Mouse (Mus musculus) heart, postnatal 0 days (tissue): ENCODE data around the gene Klrb1a. TPM values are rescaled to one million over a fixed set of nuclear protein-coding genes. Genes with fewer than 3 reads are reported as not detected.
A peak's percentile ranks its signal among the peaks of the same experiment; 100 is the strongest.

ENCODE experiments used
- ATAC-seq: fragments of 200-750 bp; cut with Nextera tagmentation; 2 replicates; pipeline ENCODE4 v1.8.0; 2017; ENCODE audit warnings: low read depth, moderate number of reproducible peaks, moderate library complexity; ENCODE audit not compliant: insufficient read depth
- DNase-seq: peaks from one replicate; pipeline ENCODE4 v3.0.0-alpha.2; 2016; ENCODE audit warnings: low spot score
- H3K27ac ChIP-seq: fragments of 300-500 bp; sonication (generic); 2 replicates; pipeline ENCODE4 v1.5.1; 2014; ENCODE audit warnings: low read depth, mild to moderate bottlenecking
- H3K27me3 ChIP-seq: fragments of 300-500 bp; sonication (generic); 2 replicates; pipeline ENCODE4 v1.6.1; 2014; ENCODE audit warnings: low read length, mixed read lengths; ENCODE audit not compliant: control insufficient read depth, insufficient read depth
- H3K36me3 ChIP-seq: fragments of 300-500 bp; sonication (generic); replicated peaks from 2 replicates; pipeline ENCODE4 v1.6.1; 2014; ENCODE audit warnings: low read length, mixed read lengths; ENCODE audit not compliant: control insufficient read depth, insufficient read depth
- H3K4me1 ChIP-seq: fragments of 300-500 bp; sonication (generic); 2 replicates; pipeline ENCODE4 v1.6.1; 2014; ENCODE audit warnings: antibody characterized with exemption; ENCODE audit not compliant: control insufficient read depth, insufficient read depth
- H3K4me2 ChIP-seq: fragments of 300-500 bp; sonication (generic); 2 replicates; pipeline ENCODE4 v1.6.1; 2014; ENCODE audit warnings: low read depth, mild to moderate bottlenecking, low read length, moderate library complexity
- H3K4me3 ChIP-seq: fragments of 300-500 bp; sonication (generic); 2 replicates; pipeline ENCODE4 v1.5.1; 2014; ENCODE audit warnings: low read depth, low read length
- H3K9ac ChIP-seq: fragments of 300-500 bp; sonication (generic); replicated peaks from 2 replicates; pipeline ENCODE4 v1.6.1; 2014; ENCODE audit warnings: low read depth, low read length, mixed read lengths
- H3K9me3 ChIP-seq: fragments of 300-500 bp; sonication (generic); replicated peaks from 2 replicates; pipeline ENCODE4 v1.6.1; 2016; ENCODE audit warnings: low read length; ENCODE audit not compliant: control insufficient read depth
- CTCF ChIP-seq: IDR thresholded peaks from 2 replicates; pipeline ENCODE4 v1.5.1; 2016; ENCODE audit warnings: antibody characterized with exemption, control low read depth, low read depth
- EP300 ChIP-seq: IDR thresholded peaks from 2 replicates; pipeline ENCODE4 v1.6.1; 2016; ENCODE audit warnings: antibody characterized with exemption, low read depth
- WGBS: fragments of 180-500 bp; shearing (Covaris S2); extraction: QIAGEN DNeasy Blood & Tissue Kit; methylation state at CpG from one replicate; pipeline ENCODE4 v1.1.7; 2014; 5-methylcytosine and 5-hydroxymethylcytosine counted together
- polyA plus RNA-seq: library from polyadenylated mRNA; unstranded; fragments of >200 nt; fragmentation: Nextera tagmentation; extraction: Ambion mirVana; gene quantifications from 2 replicates; pipeline ENCODE4 v1.2.1, GENCODE M21; 2015
- total RNA-seq: library from RNA; depleted of rRNA; stranded (reverse); fragments of >200 nt; gene quantifications from 2 replicates; pipeline ENCODE4 v1.2.3, GENCODE M21; 2014; ENCODE audit warnings: low replicate concordance

Klrb1a gene
- total and polyA plus RNA-seq, 2 experiments from 2014 or later = not detected

DNA sequence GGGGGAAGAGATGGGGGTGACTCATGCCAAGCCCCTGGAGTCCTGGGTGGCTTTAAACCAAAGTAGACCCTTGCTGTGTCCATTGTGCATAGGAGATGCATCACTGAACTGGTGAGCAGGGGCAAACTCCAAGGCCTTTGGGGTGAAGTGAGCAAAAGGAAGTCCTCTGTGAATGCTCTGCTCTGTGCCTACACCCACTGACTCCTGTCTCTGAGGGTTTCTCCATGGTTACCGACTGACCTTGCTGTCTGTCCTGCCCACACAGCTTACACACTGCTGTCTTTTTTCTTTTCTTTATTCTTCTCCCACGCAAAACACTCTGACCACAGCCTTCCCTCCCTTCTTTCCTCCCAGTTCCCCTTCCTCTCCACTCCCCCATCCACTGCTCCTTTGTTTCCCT, 600 bp downstream of the Klrb1a start:
- H3K36me3 ChIP-seq = no peaks in the 10 kb centered on the region
- no peaks in the 10 kb centered on the region for H3K27me3 ChIP-seq
- H3K4me1 ChIP-seq = no peaks in the 10 kb centered on the region
- H3K4me2 ChIP-seq = no peak overlapping the region
- TF ChIP-seq CTCF = no peak
- no peak for TF ChIP-seq EP300
- no peak for ATAC-seq
- no peak overlapping the region for H3K27ac ChIP-seq
- WGBS = 46% methylated on average over 2 of the region's 2 CpGs
- no peak for DNase-seq
- no peak overlapping the region for H3K9ac ChIP-seq
- H3K4me3 ChIP-seq = no peak overlapping the region
- H3K9me3 ChIP-seq = no peaks in the 10 kb centered on the region

DNA sequence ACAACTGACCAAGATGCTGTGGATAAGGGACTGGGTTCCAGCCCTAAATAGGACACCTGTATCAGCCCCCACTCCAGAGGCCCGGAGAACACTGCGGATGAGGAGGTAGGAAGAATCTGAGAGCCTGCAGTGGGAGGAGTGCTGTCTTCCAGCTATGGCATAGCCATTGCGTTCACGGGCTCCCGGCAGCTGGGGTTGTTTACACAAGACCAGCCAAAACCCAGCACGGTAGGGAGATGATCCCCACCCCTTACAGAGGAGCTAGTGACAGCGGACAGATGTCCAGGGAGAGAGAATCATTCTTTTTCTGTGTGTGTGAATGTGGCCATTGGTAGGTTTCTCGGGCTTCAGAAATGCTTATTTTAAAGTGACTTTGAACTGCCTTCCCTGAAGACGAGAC, 17.0 kb downstream of the Klrb1a start:
- ATAC-seq = no peak
- TF ChIP-seq EP300 = no peak
- TF ChIP-seq CTCF = no peak
- H3K4me2 ChIP-seq = no peak overlapping the region

DNA sequence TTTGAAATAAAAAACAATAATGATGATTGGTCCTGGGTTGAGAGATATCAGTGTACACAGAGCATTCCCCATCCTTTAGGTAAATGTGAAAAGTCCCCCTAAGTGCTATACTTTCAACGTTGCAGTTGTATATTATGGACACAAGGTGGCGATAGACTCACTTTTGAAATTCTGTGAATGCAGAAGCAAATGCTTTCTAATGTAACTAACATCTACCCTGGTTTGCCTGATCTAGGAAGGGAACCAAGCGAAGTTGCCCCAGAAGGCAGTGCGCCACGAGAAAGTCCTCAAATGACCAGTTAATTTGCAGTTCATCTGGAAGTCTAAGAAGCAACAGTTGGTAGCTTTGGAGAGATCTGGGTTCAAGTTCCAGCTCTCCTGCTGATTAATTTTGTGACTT, 18.8 kb downstream of the Klrb1a start:
- Histone ChIP-seq H3K4me3 (no peak overlapping the region), H3K4me2 (no peak overlapping the region), H3K9me3 (no peaks in the 10 kb centered on the region), H3K27ac (no peak overlapping the region), H3K4me1 (no peaks in the 10 kb centered on the region), H3K27me3 (no peaks in the 10 kb centered on the region), H3K36me3 (no peaks in the 10 kb centered on the region), H3K9ac (no peak overlapping the region)
- WGBS = 25% methylated on average over 5 of the region's 5 CpGs
- ATAC-seq (no peak), DNase-seq (peak; percentile 63)
- TF ChIP-seq CTCF (peak; percentile 69), EP300 (no peak)

More for the DNA sequence above, 17.0 kb downstream of the Klrb1a start:
- Histone ChIP-seq H3K27me3 (no peaks in the 10 kb centered on the region), H3K27ac (no peak overlapping the region), H3K4me3 (no peak overlapping the region), H3K9me3 (no peaks in the 10 kb centered on the region), H3K36me3 (no peaks in the 10 kb centered on the region), H3K9ac (no peak overlapping the region), H3K4me1 (no peaks in the 10 kb centered on the region)
- 55% methylated on average over 9 of the region's 9 CpGs for WGBS
- no peak for DNase-seq

DNA sequence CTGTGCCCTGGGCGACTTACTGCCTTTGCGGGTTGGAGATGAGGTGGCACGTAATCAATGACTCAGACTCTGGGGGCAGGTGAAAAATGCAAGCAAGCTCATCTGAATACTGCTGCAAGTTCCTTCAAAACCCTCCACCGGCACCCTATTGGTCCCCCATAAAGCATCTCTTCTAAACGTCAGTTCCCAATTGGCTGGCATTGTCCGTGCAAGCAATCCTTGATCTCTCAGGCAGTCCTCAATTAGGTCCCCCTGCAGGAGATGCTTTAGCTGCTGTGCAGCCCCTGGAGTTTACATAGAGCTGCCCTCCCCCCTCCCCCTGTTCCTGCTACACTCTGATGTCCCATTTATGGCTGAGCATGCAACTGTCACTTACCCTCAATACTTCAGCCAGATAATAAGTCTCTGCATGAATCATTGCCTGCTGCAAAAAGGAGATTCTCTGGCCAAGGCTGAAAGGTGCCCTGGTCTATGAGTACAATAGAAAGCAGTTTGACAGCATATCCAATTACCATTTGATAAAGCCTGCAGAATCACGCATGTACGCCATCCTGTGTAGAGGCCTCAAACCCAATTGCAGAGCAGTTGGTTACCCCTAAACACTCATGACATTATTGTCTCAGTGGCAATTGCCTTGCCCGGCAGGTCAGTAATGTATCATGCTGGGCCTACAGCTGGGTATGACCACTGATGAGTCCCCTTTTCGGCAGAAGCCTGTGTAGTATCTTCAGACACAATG, 20.7 kb downstream of the Klrb1a start:
- no peak overlapping the region for H3K4me3 ChIP-seq
- H3K9ac ChIP-seq = no peak overlapping the region
- no peaks in the 10 kb centered on the region for H3K36me3 ChIP-seq
- H3K27ac ChIP-seq = no peak overlapping the region
- ATAC-seq = no peak
- H3K9me3 ChIP-seq = no peaks in the 10 kb centered on the region
- H3K4me2 ChIP-seq = no peak overlapping the region
- H3K27me3 ChIP-seq = no peaks in the 10 kb centered on the region
- TF ChIP-seq EP300 (no peak), CTCF (no peak)
- no peaks in the 10 kb centered on the region for H3K4me1 ChIP-seq
- WGBS = 63% methylated on average over 10 of the region's 10 CpGs
- no peak for DNase-seq

DNA sequence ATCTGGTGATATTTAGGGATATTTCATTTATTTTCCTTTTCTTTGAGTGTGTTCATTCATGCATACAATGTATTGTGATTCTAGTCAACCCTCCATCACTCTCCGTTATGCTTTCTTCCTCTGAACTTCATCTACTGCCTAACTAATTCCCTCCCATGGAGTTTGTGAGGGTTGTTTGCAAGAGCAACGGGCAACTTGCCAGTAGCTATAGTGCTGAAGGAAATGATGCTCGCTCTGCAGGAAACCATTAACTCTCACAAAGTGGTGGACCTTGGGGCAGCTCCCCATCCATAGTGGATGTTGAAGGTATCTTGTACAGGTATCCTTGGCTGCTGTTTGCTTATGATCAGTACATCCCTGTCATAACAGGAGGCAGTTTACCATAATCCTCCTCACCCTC, 21.3 kb downstream of the Klrb1a start:
- 37% methylated on average over 3 of the region's 3 CpGs for WGBS
- DNase-seq (no peak), ATAC-seq (no peak)
- TF ChIP-seq EP300 (no peak), CTCF (no peak)
- H3K9ac ChIP-seq = no peak overlapping the region
- H3K27me3 ChIP-seq = no peaks in the 10 kb centered on the region
- no peak overlapping the region for H3K4me3 ChIP-seq
- no peaks in the 10 kb centered on the region for H3K4me1 ChIP-seq
- no peak overlapping the region for H3K27ac ChIP-seq
- H3K9me3 ChIP-seq = no peaks in the 10 kb centered on the region
- no peaks in the 10 kb centered on the region for H3K36me3 ChIP-seq
- no peak overlapping the region for H3K4me2 ChIP-seq

DNA sequence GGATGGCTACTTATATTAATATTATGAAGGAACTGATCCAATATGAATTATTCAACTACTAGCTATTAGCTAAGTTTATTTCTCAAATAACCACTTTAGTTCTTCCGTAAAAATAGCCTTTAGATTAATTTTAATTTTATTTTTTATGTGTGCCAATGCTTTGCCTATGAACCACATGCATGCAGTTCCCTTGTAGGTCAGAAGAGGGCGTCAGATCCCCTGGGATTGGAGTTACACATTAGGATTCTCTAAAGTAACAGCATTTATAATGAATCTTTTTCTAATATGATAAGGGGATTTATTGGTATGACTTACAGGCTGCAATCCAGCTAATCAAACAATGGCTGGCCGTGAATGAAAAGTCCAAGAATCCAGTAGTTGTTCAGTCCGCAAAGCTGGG, 23.8 kb downstream of the Klrb1a start:
- no peaks in the 10 kb centered on the region for H3K9me3 ChIP-seq
- H3K4me3 ChIP-seq = no peak overlapping the region
- 56% methylated on average over 4 of the region's 4 CpGs for WGBS
- DNase-seq = no peak
- H3K9ac ChIP-seq = no peak overlapping the region
- H3K27me3 ChIP-seq = no peaks in the 10 kb centered on the region
- TF ChIP-seq EP300 (no peak), CTCF (no peak)
- H3K4me2 ChIP-seq = no peak overlapping the region
- no peaks in the 10 kb centered on the region for H3K4me1 ChIP-seq
- ATAC-seq = no peak
- H3K36me3 ChIP-seq = no peaks in the 10 kb centered on the region
- H3K27ac ChIP-seq = no peak overlapping the region
